Mouse (Mus musculus) ES-CJ7 (cell line): ENCODE results near the gene 1700021F05Rik.

ENCODE experiments used
- DNase-seq: peaks from one replicate; pipeline ENCODE4 v3.0.0; 2011; ENCODE audit warnings: low read depth, low spot score

Gene 1700021F05Rik

GRCm38 (mm10) chr10:43483426-43483995, 57.3 kb downstream of the 1700021F05Rik start:
- no peak for DNase-seq

- DNase-seq = no peak
Observed at GRCm38 (mm10) chr10:43482021-43482420, 58.8 kb downstream of the 1700021F05Rik start.

DNA sequence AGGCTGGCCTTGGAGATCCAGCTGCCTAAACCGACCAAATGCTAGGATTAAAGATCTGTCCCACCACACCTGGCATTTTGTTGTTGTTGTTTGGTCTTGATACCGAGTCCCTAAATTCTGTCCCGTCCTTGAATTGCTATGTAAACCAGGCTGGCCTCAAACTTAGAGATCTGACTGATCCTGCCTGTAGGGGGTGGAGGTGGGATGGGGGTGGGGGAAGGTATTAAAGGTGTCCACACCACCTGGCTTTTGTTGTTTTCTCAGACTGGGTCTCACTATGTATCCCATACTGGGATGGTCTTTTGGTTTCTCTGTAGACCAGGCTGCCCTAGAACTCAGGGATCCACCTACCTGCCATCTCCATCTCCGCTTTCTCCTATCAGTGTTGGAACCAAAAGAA, 59.6 kb downstream of the 1700021F05Rik start:
- no peak for DNase-seq

GRCm38 (mm10) chr10:43480227-43480849, 60.5 kb downstream of the 1700021F05Rik start:
- DNase-seq = no peak

- DNase-seq = peak; percentile 58
Observed at GRCm38 (mm10) chr10:43479436-43480157, 61.2 kb downstream of the 1700021F05Rik start.

- DNase-seq = peak; percentile 72
Observed at GRCm38 (mm10) chr10:43478751-43479435, 61.9 kb downstream of the 1700021F05Rik start, which contains the start of gene Bend3. Gene Bend3, plus strand, starts transcription at chr10:43478831.

- peak; percentile 66 for DNase-seq
Observed at GRCm38 (mm10) chr10:43477865-43478681, 62.7 kb downstream of the 1700021F05Rik start.

DNA sequence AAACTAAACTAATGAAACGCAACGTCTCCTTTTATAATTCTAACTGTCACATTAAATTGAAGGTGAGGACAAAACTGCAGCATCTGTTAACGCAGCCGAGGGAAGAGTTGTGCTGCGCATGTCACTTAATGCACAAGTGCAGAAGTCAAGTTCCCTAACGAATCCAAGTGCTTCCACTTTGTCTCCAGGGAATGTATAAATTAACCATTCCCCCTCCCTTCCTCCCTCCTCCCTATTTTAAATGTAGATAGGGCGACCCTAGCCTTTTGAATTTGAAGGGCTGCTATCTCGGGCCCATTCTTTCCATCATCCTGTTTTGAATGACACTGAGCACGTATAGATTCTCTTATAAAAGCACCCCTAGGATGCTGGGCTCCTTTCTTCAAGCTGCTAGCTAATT, 63.3 kb downstream of the 1700021F05Rik start:
- peak; percentile 96 for DNase-seq

GRCm38 (mm10) chr10:43475376-43475775, 65.4 kb downstream of the 1700021F05Rik start:
- DNase-seq = peak; percentile 64
